8 mouse cellular contexts compared by ENCODE assay signal in genomic region chr19:57039258-57039657, GRCm38 (mm10). TPM values are rescaled to one million over a fixed set of nuclear protein-coding genes. Genes with fewer than 3 reads are reported as not detected.
A peak's percentile ranks its signal among the peaks of the same experiment; 100 is the strongest.
DNase-seq lines count a peak whose midpoint lies in the region; ATAC-seq and TF ChIP-seq lines count a peak whose summit lies in the region.

No protein-coding gene starts in this region.

- no peaks in the 10 kb centered on the region for H3K9me3 ChIP-seq in liver, postnatal 0 days (ENCODE audit: low read length)

- no peak overlapping the region for H3K27ac ChIP-seq in liver, postnatal 0 days (ENCODE audit: low read depth)

- peak; percentile 65 for TF ChIP-seq CTCF in liver, postnatal 0 days (IDR thresholded peaks at IDR 0.05; ENCODE audit: low read depth)

- H3K4me2 ChIP-seq in liver, postnatal 0 days (ENCODE audit: low read depth, low read length) = no peak overlapping the region

- ATAC-seq in liver, postnatal 0 days = no peak

- no peaks in the 10 kb centered on the region for H3K27me3 ChIP-seq in liver, postnatal 0 days (ENCODE audit: insufficient read depth, low read length)

- H3K36me3 ChIP-seq in liver, postnatal 0 days (replicated peaks; ENCODE audit: insufficient read depth, low read length) = peaks cover 56% of the 10 kb centered on the region

- no peak overlapping the region for H3K4me3 ChIP-seq in liver, postnatal 0 days (ENCODE audit: low read depth, low read length)

- no peaks in the 10 kb centered on the region for H3K4me1 ChIP-seq in liver, postnatal 0 days (ENCODE audit: insufficient read depth)

- intact Hi-C loops in gastrocnemius, postnatal 14 days (cut with DNase I; ENCODE audit: low total_unique reads) = no loop called here

- no peak overlapping the region for H3K9ac ChIP-seq in liver, postnatal 0 days (replicated peaks)

- peak; percentile 75 for DNase-seq in embryo, embryonic 10 days (ENCODE audit: low spot score)
- no peak for DNase-seq in embryo, embryonic 9.5 days (ENCODE audit: extremely low spot score)
- no peak for DNase-seq in liver, postnatal 0 days
- DNase-seq in liver = no peak
- DNase-seq in T-cell, adult 2 months (ENCODE audit: low spot score) = peak; percentile 16
- peak; percentile 35 for DNase-seq in lung, postnatal 36 days
- DNase-seq in gastrocnemius, postnatal 14 days = no peak
- DNase-seq in adrenal gland, postnatal 25 days = no peak

- WGBS in liver, postnatal 0 days (ENCODE audit: insufficient replicate concordance) = 76% methylated on average over 6 of the region's 6 CpGs

- no peak for TF ChIP-seq EP300 in liver, postnatal 0 days (IDR thresholded peaks at IDR 0.05; ENCODE audit: low read depth)

RNA-seq across cellular contexts. Expression of gene Afap1l2, which starts 31.2 kb away (rescaled TPM):
- 1.1 and 1.5 TPM in 2 replicates for polyA plus RNA-seq in liver, postnatal 0 days (2015; fragmentation: Nextera tagmentation; extraction: Ambion mirVana)
- total RNA-seq in gastrocnemius, postnatal 14 days (2021) = 10 to 100 TPM in 1 of 2 experiments, 1 to 10 TPM in 1; 6.0 to 11.0 TPM
- 11.4 and 14.3 TPM in 2 replicates for total RNA-seq in adrenal gland, postnatal 25 days (2021)

Comparison
In these comparisons a context has a peak if more than half of its experiments do, and no peak if none do; other contexts are left out.
1. DNase-seq: peak in embryo, embryonic 10 days (single experiment), T-cell, adult 2 months (single experiment) and lung, postnatal 36 days (single experiment); none in embryo, embryonic 9.5 days (single experiment), liver, postnatal 0 days (single experiment), liver (single experiment), gastrocnemius, postnatal 14 days (single experiment) and adrenal gland, postnatal 25 days (single experiment).